Mouse (Mus musculus): Measurements from ENCODE around the gene Sv2c.

Sv2c gene

GRCm38 (mm10) chr13:95941861-95942260 lies 190.5 kb downstream of the Sv2c start:
- no peak for DNase-seq

- no peak for DNase-seq
These were observed 191.6 kb downstream of the Sv2c start for GRCm38 (mm10) chr13:95940811-95941210.

- DNase-seq = no peak
These were observed 208.2 kb downstream of the Sv2c start for GRCm38 (mm10) chr13:95924201-95924621.

GRCm38 (mm10) chr13:95922626-95923025 lies 209.8 kb downstream of the Sv2c start:
- no peak for DNase-seq

- no peak for DNase-seq
These were observed 213.6 kb downstream of the Sv2c start for GRCm38 (mm10) chr13:95918624-95919284.

GRCm38 (mm10) chr13:95913046-95913406 lies 219.4 kb downstream of the Sv2c start:
- DNase-seq = no peak

- no peak for DNase-seq
These were observed 220.0 kb downstream of the Sv2c start for GRCm38 (mm10) chr13:95912157-95913045.

- DNase-seq = peak; percentile 52
These were observed 222.1 kb downstream of the Sv2c start for GRCm38 (mm10) chr13:95910270-95910669.

- DNase-seq = no peak
These were observed 223.1 kb downstream of the Sv2c start for GRCm38 (mm10) chr13:95909244-95909643.

Measured in kidney, adult 11 months (tissue).